Mouse (Mus musculus) lung, adult 2 months (tissue): ENCODE measurements around the gene Ryr1. TPM values are rescaled to one million over a fixed set of nuclear protein-coding genes. Genes with fewer than 3 reads are reported as not detected.

Experiments
- DNase-seq: peaks from one replicate; pipeline ENCODE4 v3.0.0; 2022
- H3K4me1 ChIP-seq: fragments of 200-500 bp; 2 replicates; pipeline ENCODE4 v1.6.1; 2011; ENCODE audit warnings: low read length; ENCODE audit not compliant: control insufficient read depth, insufficient read depth
- H3K4me3 ChIP-seq: fragments of 200-500 bp; replicated peaks from 2 replicates; pipeline ENCODE3; 2011; ENCODE audit warnings: low read depth, mild to moderate bottlenecking, control low read depth, low read length; ENCODE audit errors: extremely low read depth
- CTCF ChIP-seq: fragments of 200-500 bp; IDR thresholded peaks from 2 replicates; pipeline ENCODE4 v1.5.1; 2011; ENCODE audit warnings: mild to moderate bottlenecking, low read length, control low read depth; ENCODE audit not compliant: insufficient read depth
- POLR2A ChIP-seq: fragments of 200-500 bp; IDR thresholded peaks from 2 replicates; pipeline ENCODE4 v1.6.1; 2011; ENCODE audit warnings: low read depth, mild to moderate bottlenecking, control low read depth, low read length, borderline replicate concordance; ENCODE audit errors: extremely low read depth
- WGBS: fragments of 180-500 bp; shearing (Covaris S2); methylation state at CpG from one replicate; pipeline ENCODE4 v1.1.7; 2018; 5-methylcytosine and 5-hydroxymethylcytosine counted together
- polyA plus RNA-seq: library from polyadenylated mRNA; depleted of rRNA; stranded (reverse); fragments of >200 nt; gene quantifications from 2 replicates; pipeline ENCODE4 v1.2.3, GENCODE M21; 2012; rRNA removed

Ryr1 gene
- polyA plus RNA-seq, 1 experiment: 10.9 TPM

DNA sequence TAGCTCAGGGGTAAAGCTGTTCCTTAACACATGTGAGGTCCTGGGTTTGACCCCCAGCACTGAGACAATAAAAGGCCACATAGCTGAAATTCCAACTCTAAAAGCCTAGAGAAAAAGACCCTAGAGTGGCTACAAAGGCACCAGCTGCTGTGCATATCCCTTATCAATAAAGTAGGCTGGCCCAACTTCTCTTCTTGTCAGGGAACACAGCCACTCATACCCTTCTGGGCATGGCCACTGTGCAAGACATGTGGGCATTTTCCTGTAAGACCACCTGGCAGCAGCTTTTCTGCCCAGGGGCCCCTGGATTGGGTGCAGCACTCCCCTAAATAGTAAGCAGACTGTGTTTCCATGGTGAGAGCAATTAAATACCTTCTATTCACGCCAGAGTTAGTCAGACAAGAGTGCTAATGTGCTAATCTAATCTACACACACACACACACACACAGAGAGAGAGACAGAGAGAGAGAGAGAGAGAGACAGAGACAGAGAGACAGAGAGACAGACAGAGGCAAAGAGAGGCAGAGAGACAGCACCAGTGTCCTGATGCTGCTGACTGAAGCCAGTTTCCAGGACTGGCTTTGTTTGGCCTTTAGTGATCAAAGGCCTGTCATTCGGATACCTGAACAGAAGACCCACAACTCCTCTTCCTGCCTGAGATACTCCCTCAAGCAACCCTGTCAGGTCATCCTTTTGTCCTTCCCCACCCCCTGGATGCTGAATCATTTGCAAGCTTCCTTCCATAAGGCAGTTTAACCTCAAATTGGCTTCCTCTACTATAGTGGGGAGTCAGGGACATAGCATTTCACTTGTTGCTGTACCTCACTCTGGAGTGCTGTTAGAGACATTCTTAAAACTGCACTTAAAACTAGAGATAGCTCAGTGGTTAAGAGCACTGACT is 171.3 kb downstream of the Ryr1 start:
- TF ChIP-seq CTCF: no peak
- no peak for TF ChIP-seq POLR2A
- Histone ChIP-seq H3K4me1 (peaks cover 45% of the 10 kb centered on the region), H3K4me3 (no peak overlapping the region)
- no peak for DNase-seq
- WGBS: 37% methylated on average over 2 of the region's 2 CpGs

Other genes with a start within 250 kb of the Ryr1 start
- 0.05 and 1.3 TPM in 2 replicates for gene Capn12, start 243.8 kb downstream of the Ryr1 start, polyA plus RNA-seq
- 314 and 324 TPM in 2 replicates for gene Actn4, start 162.8 kb downstream of the Ryr1 start, polyA plus RNA-seq
- gene Eif3k, start 143.3 kb downstream of the Ryr1 start, polyA plus RNA-seq: 175 and 234 TPM in 2 replicates
- gene Map4k1, start 143.1 kb downstream of the Ryr1 start, polyA plus RNA-seq: 16.7 and 17.0 TPM in 2 replicates
- 15.0 and 19.7 TPM in 2 replicates for gene Rasgrp4, start 9.7 kb upstream of the Ryr1 start, polyA plus RNA-seq
- gene Fam98c, start 31.1 kb upstream of the Ryr1 start, polyA plus RNA-seq: 46.0 and 47.7 TPM in 2 replicates
- 1.5 and 1.9 TPM in 2 replicates for gene Ggn, start 45.0 kb upstream of the Ryr1 start, polyA plus RNA-seq
- 3.9 and 5.8 TPM in 2 replicates for gene Spred3, start 45.2 kb upstream of the Ryr1 start, polyA plus RNA-seq
- 93.5 and 165 TPM in 2 replicates for gene Psmd8, start 55.5 kb upstream of the Ryr1 start, polyA plus RNA-seq
- gene Catsperg1, start 88.9 kb upstream of the Ryr1 start, polyA plus RNA-seq: 3.4 and 3.9 TPM in 2 replicates
- gene Kcnk6, start 107.3 kb upstream of the Ryr1 start, polyA plus RNA-seq: 30.6 and 41.5 TPM in 2 replicates
- gene Yif1b, start 113.2 kb upstream of the Ryr1 start, polyA plus RNA-seq: 182 and 190 TPM in 2 replicates
- 7.9 and 12.6 TPM in 2 replicates for gene 2200002D01Rik, start 123.3 kb upstream of the Ryr1 start, polyA plus RNA-seq
- 317 and 391 TPM in 2 replicates for gene Spint2, start 156.7 kb upstream of the Ryr1 start, polyA plus RNA-seq
- gene Ppp1r14a, start 164.1 kb upstream of the Ryr1 start, polyA plus RNA-seq: 242 and 329 TPM in 2 replicates
- gene Dpf1, start 178.8 kb upstream of the Ryr1 start, polyA plus RNA-seq: 1.7 and 4.0 TPM in 2 replicates